Mouse (Mus musculus): ENCODE measurements around the gene Rora.

Rora gene

GRCm38 (mm10) chr9:68653211-68654038 lies at the start of gene Rora:
Gene Rora (plus strand): TSS chr9:68653786.
- peak; percentile 43 for DNase-seq (ENCODE audit: low spot score)

GRCm38 (mm10) chr9:68614006-68614405 lies 39.6 kb upstream of the Rora start:
- DNase-seq (ENCODE audit: low spot score): no peak

- no peak for DNase-seq (ENCODE audit: low spot score)
These were observed 36.5 kb upstream of the Rora start for GRCm38 (mm10) chr9:68617116-68617515.

GRCm38 (mm10) chr9:68620036-68620435 lies 33.5 kb upstream of the Rora start:
- DNase-seq (ENCODE audit: low spot score): no peak

- DNase-seq (ENCODE audit: low spot score): no peak
These were observed 33.1 kb upstream of the Rora start for GRCm38 (mm10) chr9:68620441-68620840.

GRCm38 (mm10) chr9:68624981-68625380 lies 28.6 kb upstream of the Rora start:
- no peak for DNase-seq (ENCODE audit: low spot score)

- no peak for DNase-seq (ENCODE audit: low spot score)
These were observed 16.3 kb upstream of the Rora start for GRCm38 (mm10) chr9:68637301-68637700.

GRCm38 (mm10) chr9:68641123-68641522 lies 12.5 kb upstream of the Rora start:
- no peak for DNase-seq (ENCODE audit: low spot score)

- no peak for DNase-seq (ENCODE audit: low spot score)
These were observed 5.5 kb upstream of the Rora start for GRCm38 (mm10) chr9:68648061-68648460.

GRCm38 (mm10) chr9:68654039-68654332 lies 400 bp downstream of the Rora start:
- no peak for DNase-seq (ENCODE audit: low spot score)

- peak; percentile 12 for DNase-seq (ENCODE audit: low spot score)
These were observed 889 bp downstream of the Rora start for GRCm38 (mm10) chr9:68654333-68655017.

- peak; percentile 29 for DNase-seq (ENCODE audit: low spot score)
These were observed 1.7 kb downstream of the Rora start for GRCm38 (mm10) chr9:68655018-68656005.

GRCm38 (mm10) chr9:68656076-68656795 lies 2.6 kb downstream of the Rora start:
- no peak for DNase-seq (ENCODE audit: low spot score)

GRCm38 (mm10) chr9:68656796-68657130 lies 3.2 kb downstream of the Rora start:
- DNase-seq (ENCODE audit: low spot score): no peak

GRCm38 (mm10) chr9:68670731-68671130 lies 17.1 kb downstream of the Rora start:
- DNase-seq (ENCODE audit: low spot score): no peak

- DNase-seq (ENCODE audit: low spot score): no peak
These were observed 18.9 kb downstream of the Rora start for GRCm38 (mm10) chr9:68672459-68672858.

- DNase-seq (ENCODE audit: low spot score): no peak
These were observed 19.6 kb downstream of the Rora start for GRCm38 (mm10) chr9:68673221-68673620.

- no peak for DNase-seq (ENCODE audit: low spot score)
These were observed 26.3 kb downstream of the Rora start for GRCm38 (mm10) chr9:68679871-68680374.

- DNase-seq (ENCODE audit: low spot score): no peak
These were observed 30.4 kb downstream of the Rora start for GRCm38 (mm10) chr9:68683938-68684337.

- no peak for DNase-seq (ENCODE audit: low spot score)
These were observed 32.0 kb downstream of the Rora start for GRCm38 (mm10) chr9:68685562-68685961.

GRCm38 (mm10) chr9:68687251-68687874 lies 33.8 kb downstream of the Rora start:
- DNase-seq (ENCODE audit: low spot score): no peak

All from urinary bladder, postnatal 25 days (tissue).